Mouse (Mus musculus): ENCODE measurements around the gene Nfkbiz. TPM values are rescaled to one million over a fixed set of nuclear protein-coding genes. Genes with fewer than 3 reads are reported as not detected.
"Not testable (repeated sequence)": the region's sequence is repeated elsewhere in the genome, so short reads cannot be mapped to it uniquely, and the experiment has no call there.

Gene Nfkbiz
- polyA plus RNA-seq, 1 experiment from 2014 or later = 2.2 TPM

DNA sequence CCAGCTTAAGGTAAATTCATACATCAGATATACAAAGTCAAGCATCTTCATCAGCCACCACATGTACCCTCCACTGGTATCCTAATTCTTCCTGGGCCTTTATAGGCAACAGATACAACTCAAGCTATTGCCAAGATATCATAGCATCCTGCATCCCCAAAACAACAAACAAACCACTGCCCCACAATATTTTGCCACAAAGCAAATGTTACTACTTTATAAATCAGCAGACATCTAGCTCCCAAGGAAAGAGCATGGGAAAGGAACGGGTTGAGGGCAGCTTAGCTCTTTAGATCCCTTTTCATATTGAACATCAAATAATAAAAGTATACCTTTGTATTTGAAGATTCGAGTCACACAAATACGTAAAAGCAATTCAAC is 580 bp downstream of the Nfkbiz start:
- H3K4me3 ChIP-seq (ENCODE audit: low read depth, low read length) = peak overlapping the region; percentile 76
- ATAC-seq (ENCODE audit: low read depth) = no peak
- H3K4me1 ChIP-seq (ENCODE audit: control insufficient read depth, low read depth, low read length) = peaks cover 8% of the 10 kb centered on the region
- 6% methylated on average over 3 of the region's 3 CpGs for WGBS (ENCODE audit: insufficient replicate concordance)
- peak overlapping the region; percentile 83 for H3K4me2 ChIP-seq (ENCODE audit: low read depth, low read length)
- H3K27me3 ChIP-seq (ENCODE audit: control insufficient read depth, insufficient read depth, low read depth, low read length) = no peaks in the 10 kb centered on the region
- peak overlapping the region; percentile 84 for H3K9ac ChIP-seq (ENCODE audit: low read depth, low read length)
- H3K9me3 ChIP-seq (replicated peaks; ENCODE audit: control insufficient read depth, low read length) = no peaks in the 10 kb centered on the region
- H3K27ac ChIP-seq (ENCODE audit: low read length) = no peak overlapping the region
- no peaks in the 10 kb centered on the region for H3K36me3 ChIP-seq (ENCODE audit: control insufficient read depth, insufficient read depth)

DNA sequence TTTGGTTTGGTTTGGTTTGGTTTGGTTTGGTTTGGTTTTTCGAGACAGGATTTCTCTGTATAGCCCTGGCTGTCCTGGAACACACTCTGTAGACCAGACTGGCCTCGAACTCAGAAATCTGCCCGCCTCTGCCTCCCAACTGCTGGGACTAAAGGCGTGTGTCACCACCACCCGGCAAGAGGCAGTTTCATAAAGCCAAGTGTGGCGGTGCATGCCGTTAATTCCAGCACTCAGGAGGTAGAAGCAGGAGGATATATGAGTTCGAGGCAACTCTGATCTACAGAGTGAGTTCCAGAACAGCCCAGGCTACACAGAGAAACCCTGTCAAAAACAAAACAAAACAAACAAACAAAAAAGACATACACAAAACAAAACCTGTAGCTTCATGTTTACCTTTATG is 1.0 kb downstream of the Nfkbiz start:
- ATAC-seq (ENCODE audit: low read depth); H3K27ac ChIP-seq (ENCODE audit: low read length); H3K9ac ChIP-seq (ENCODE audit: low read depth, low read length); H3K9me3 ChIP-seq (replicated peaks; ENCODE audit: control insufficient read depth, low read length); H3K36me3 ChIP-seq (ENCODE audit: control insufficient read depth, insufficient read depth); H3K4me2 ChIP-seq (ENCODE audit: low read depth, low read length); H3K4me3 ChIP-seq (ENCODE audit: low read depth, low read length); H3K27me3 ChIP-seq (ENCODE audit: control insufficient read depth, insufficient read depth, low read depth, low read length); H3K4me1 ChIP-seq (ENCODE audit: control insufficient read depth, low read depth, low read length): not testable (repeated sequence)
- WGBS (ENCODE audit: insufficient replicate concordance) = 82% methylated on average over 8 of the region's 8 CpGs

DNA sequence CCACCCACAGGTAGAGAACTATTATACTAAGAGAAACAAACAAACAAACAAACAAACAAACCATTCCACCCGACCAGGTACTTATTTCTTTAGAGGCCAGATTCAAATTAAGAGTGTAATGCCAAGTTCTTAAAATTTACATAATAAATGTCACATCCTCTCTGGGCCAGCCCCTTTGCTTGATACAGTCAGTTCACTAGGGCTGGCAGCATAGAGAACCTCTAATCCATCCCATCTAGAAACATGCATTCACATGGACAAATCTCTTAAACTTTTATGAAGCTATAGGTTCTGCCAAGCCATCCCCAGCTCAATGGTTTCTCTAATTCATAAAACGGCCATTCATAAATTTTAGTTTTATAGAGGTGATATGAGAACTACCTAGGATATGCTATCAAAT is 1.5 kb downstream of the Nfkbiz start:
- WGBS (ENCODE audit: insufficient replicate concordance) = 57% methylated on average over 2 of the region's 2 CpGs
- Histone ChIP-seq H3K36me3 (ENCODE audit: control insufficient read depth, insufficient read depth) (no peaks in the 10 kb centered on the region), H3K4me3 (ENCODE audit: low read depth, low read length) (no peak overlapping the region), H3K27ac (ENCODE audit: low read length) (no peak overlapping the region), H3K9me3 (replicated peaks; ENCODE audit: control insufficient read depth, low read length) (no peaks in the 10 kb centered on the region), H3K9ac (ENCODE audit: low read depth, low read length) (no peak overlapping the region), H3K4me2 (ENCODE audit: low read depth, low read length) (no peak overlapping the region), H3K4me1 (ENCODE audit: control insufficient read depth, low read depth, low read length) (peaks cover 8% of the 10 kb centered on the region), H3K27me3 (ENCODE audit: control insufficient read depth, insufficient read depth, low read depth, low read length) (no peaks in the 10 kb centered on the region)
- no peak for ATAC-seq (ENCODE audit: low read depth)

DNA sequence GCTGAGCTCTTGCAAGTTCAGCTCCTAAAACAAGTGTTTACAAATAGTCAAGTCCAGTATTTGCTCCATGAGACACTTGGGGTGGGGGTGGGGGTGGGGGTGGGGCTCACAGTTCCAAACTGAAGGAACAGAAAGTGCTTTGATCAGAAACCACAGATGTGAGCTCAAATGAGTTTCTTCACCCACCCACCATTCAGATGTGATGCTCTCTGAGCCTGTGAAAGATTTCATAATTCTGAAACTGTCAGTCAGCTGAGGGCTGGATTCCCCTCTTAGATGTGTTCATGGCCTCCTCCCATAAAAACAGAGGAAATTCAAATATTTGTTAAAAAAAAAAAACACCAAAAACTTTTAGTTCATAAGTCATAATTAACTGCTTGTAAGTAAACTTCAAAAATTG is 2.9 kb downstream of the Nfkbiz start:
- H3K27me3 ChIP-seq (ENCODE audit: control insufficient read depth, insufficient read depth, low read depth, low read length) = no peaks in the 10 kb centered on the region
- H3K4me2 ChIP-seq (ENCODE audit: low read depth, low read length) = no peak overlapping the region
- H3K9me3 ChIP-seq (replicated peaks; ENCODE audit: control insufficient read depth, low read length) = no peaks in the 10 kb centered on the region
- H3K4me1 ChIP-seq (ENCODE audit: control insufficient read depth, low read depth, low read length) = peaks cover 8% of the 10 kb centered on the region
- H3K4me3 ChIP-seq (ENCODE audit: low read depth, low read length) = no peak overlapping the region
- no peaks in the 10 kb centered on the region for H3K36me3 ChIP-seq (ENCODE audit: control insufficient read depth, insufficient read depth)
- H3K27ac ChIP-seq (ENCODE audit: low read length) = no peak overlapping the region
- ATAC-seq (ENCODE audit: low read depth) = no peak
- H3K9ac ChIP-seq (ENCODE audit: low read depth, low read length) = no peak overlapping the region

DNA sequence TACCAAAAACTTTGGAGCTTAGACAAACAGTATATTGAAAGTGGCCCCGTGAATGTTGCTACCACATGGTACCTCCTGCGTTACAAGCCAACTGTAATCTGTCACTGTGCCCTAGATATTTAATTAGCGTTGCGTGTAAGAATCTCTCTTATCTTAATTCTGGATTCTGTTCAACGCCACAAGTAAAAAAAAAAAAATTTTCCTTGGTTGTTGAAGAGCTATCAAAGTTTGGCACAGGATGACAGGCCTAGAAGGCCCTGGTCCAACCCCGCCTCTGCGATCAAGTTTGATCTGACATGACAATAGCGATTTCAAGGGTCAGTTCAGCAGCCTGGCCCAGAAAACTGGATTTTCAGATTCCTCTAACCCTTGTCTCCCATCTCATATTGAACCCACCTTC is 6.1 kb downstream of the Nfkbiz start:
- WGBS (ENCODE audit: insufficient replicate concordance) = 70% methylated on average over 8 of the region's 8 CpGs
- no peak for ATAC-seq (ENCODE audit: low read depth)

DNA sequence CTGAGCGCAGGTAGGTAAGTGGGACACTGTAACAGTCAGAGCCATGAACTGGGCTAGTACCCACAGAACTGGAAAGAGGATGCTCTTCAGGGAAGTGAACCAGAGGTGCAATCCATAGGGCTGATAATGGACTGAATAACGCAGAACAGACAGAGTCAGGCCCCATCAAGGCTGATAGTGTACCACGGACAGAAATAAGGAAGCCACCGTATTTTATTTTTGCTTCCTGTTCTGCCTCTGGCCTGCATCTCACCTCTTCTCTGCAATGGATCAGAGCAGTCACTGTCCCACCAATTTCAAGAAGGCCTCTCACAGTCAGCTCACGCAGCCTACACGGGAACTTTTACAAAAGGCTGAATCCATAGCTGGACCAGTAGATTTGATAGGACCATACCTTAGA is 6.7 kb downstream of the Nfkbiz start:
- Histone ChIP-seq H3K27me3 (ENCODE audit: control insufficient read depth, insufficient read depth, low read depth, low read length) (no peaks in the 10 kb centered on the region), H3K36me3 (ENCODE audit: control insufficient read depth, insufficient read depth) (no peaks in the 10 kb centered on the region), H3K4me3 (ENCODE audit: low read depth, low read length) (no peak overlapping the region), H3K4me1 (ENCODE audit: control insufficient read depth, low read depth, low read length) (peaks cover 5% of the 10 kb centered on the region; the same call in 1 of the 2 replicates), H3K9me3 (replicated peaks; ENCODE audit: control insufficient read depth, low read length) (no peaks in the 10 kb centered on the region), H3K9ac (ENCODE audit: low read depth, low read length) (no peak overlapping the region), H3K27ac (ENCODE audit: low read length) (no peak overlapping the region), H3K4me2 (ENCODE audit: low read depth, low read length) (no peak overlapping the region)
- no peak for ATAC-seq (ENCODE audit: low read depth)
- 55% methylated on average over 6 of the region's 6 CpGs for WGBS (ENCODE audit: insufficient replicate concordance)

More for the DNA sequence above, 6.1 kb downstream of the Nfkbiz start:
- no peak overlapping the region for H3K27ac ChIP-seq (ENCODE audit: low read length)
- no peaks in the 10 kb centered on the region for H3K27me3 ChIP-seq (ENCODE audit: control insufficient read depth, insufficient read depth, low read depth, low read length)
- H3K9me3 ChIP-seq (replicated peaks; ENCODE audit: control insufficient read depth, low read length) = no peaks in the 10 kb centered on the region
- no peak overlapping the region for H3K9ac ChIP-seq (ENCODE audit: low read depth, low read length)
- H3K36me3 ChIP-seq (ENCODE audit: control insufficient read depth, insufficient read depth) = no peaks in the 10 kb centered on the region
- peaks cover 5% of the 10 kb centered on the region; the same call in 1 of the 2 replicates for H3K4me1 ChIP-seq (ENCODE audit: control insufficient read depth, low read depth, low read length)
- no peak overlapping the region for H3K4me2 ChIP-seq (ENCODE audit: low read depth, low read length)
- no peak overlapping the region for H3K4me3 ChIP-seq (ENCODE audit: low read depth, low read length)

DNA sequence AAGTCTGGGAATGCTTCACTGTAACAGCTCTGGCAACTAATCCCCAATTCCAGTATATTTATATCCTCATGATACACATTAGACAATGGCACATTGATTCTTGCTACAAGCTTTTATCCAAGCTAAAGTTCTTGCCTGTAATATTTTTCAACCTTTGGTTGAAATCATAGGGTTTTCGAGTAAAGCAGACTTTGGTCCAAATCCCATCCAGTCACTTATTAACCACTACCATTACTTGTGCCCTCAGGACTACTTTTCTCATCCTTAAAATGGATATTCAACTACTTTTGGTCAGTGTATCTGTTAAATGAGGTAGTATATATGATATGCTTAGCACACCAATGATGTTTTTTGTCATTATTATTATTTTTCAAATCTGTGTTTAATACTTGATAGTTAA is 7.2 kb downstream of the Nfkbiz start:
- Histone ChIP-seq H3K4me2 (ENCODE audit: low read depth, low read length) (no peak overlapping the region), H3K9me3 (replicated peaks; ENCODE audit: control insufficient read depth, low read length) (no peaks in the 10 kb centered on the region), H3K4me1 (ENCODE audit: control insufficient read depth, low read depth, low read length) (peaks cover 4% of the 10 kb centered on the region; the same call in 1 of the 2 replicates), H3K9ac (ENCODE audit: low read depth, low read length) (no peak overlapping the region), H3K4me3 (ENCODE audit: low read depth, low read length) (no peak overlapping the region), H3K27ac (ENCODE audit: low read length) (no peak overlapping the region), H3K27me3 (ENCODE audit: control insufficient read depth, insufficient read depth, low read depth, low read length) (no peaks in the 10 kb centered on the region), H3K36me3 (ENCODE audit: control insufficient read depth, insufficient read depth) (no peaks in the 10 kb centered on the region)
- ATAC-seq (ENCODE audit: low read depth) = no peak
- WGBS (ENCODE audit: insufficient replicate concordance) = 46% methylated on average over 1 of the region's 1 CpGs

DNA sequence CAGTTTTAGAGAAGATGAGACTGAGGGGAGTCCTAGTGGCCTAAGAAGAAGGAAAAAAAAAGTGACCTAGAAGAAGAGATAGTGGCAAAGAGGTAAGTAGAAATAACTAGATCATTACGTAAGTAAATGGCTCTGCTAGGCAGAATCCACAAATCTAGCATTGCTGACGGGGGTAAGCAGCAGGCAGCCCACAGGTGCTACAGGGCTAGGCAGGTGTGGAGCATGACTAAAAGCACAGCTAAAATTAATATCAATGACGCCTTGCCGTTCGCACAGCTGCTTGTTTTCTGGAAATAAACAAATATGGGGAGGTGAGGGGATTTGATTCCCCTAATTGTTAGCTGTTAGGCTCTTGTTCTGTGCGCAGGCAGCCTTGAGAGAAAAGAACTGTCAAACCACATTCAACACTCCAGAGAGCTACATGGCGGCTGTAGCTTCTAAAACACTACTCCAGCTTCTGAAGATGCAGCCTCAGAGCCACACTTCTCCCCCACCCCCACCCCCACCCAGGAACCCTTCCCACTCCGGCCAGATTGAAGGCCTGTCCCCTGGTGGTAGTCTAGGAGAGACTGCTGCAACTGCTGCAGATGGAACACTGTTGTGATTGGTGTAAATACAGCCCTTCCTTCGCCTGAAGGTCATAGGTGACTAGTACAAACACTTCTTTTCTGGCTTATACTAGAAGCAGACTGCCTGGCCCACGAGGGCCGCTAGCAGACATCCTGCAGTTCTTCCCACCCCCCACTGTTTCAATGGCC is 15.1 kb downstream of the Nfkbiz start:
- Histone ChIP-seq H3K9ac (ENCODE audit: low read depth, low read length) (no peak overlapping the region), H3K4me3 (ENCODE audit: low read depth, low read length) (no peak overlapping the region), H3K27ac (ENCODE audit: low read length) (peak overlapping the region; percentile 48), H3K4me1 (ENCODE audit: control insufficient read depth, low read depth, low read length) (peaks cover 6% of the 10 kb centered on the region), H3K9me3 (replicated peaks; ENCODE audit: control insufficient read depth, low read length) (no peaks in the 10 kb centered on the region), H3K4me2 (ENCODE audit: low read depth, low read length) (no peak overlapping the region), H3K36me3 (ENCODE audit: control insufficient read depth, insufficient read depth) (no peaks in the 10 kb centered on the region), H3K27me3 (ENCODE audit: control insufficient read depth, insufficient read depth, low read depth, low read length) (peaks cover 17% of the 10 kb centered on the region)
- 70% methylated on average over 11 of the region's 11 CpGs for WGBS (ENCODE audit: insufficient replicate concordance)
- no peak; the same call in 1 of the 2 replicates for ATAC-seq (ENCODE audit: low read depth)

DNA sequence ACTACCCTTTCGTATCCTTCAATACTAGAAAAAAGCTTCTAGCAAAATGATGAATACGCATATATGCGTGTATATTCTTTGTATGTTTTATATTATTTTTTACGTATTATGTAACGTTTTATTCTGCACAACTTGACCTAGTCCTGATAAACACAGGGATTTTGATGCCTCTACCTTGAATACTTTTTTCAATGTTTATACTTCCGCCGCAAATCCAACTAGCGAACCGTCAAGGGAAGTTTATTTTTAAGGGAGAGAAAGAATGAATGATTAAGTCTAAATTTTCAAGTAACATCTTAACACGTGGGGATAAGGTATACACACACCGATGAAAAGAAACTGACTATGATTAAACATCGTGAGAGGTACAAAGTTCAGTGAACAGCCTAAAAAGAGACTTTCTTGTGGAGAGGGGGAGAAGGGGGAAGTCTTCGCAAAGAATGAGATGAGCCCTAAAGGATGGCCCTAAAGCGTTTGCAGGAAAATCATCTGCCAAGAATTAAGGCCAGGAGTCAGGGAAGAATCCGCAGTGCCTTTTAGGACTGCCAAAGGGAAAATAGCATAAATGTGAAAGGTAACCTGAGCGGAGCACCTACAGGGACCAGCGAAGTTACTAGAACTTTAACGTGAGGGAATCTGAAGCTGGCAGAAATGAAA is 15.8 kb downstream of the Nfkbiz start:
- H3K27ac ChIP-seq (ENCODE audit: low read length) = no peak overlapping the region; the same call in 1 of the 2 replicates

More for the DNA sequence above, 15.8 kb downstream of the Nfkbiz start:
- no peak overlapping the region for H3K9ac ChIP-seq (ENCODE audit: low read depth, low read length)
- peaks cover 6% of the 10 kb centered on the region for H3K4me1 ChIP-seq (ENCODE audit: control insufficient read depth, low read depth, low read length)
- 38% methylated on average over 18 of the region's 18 CpGs for WGBS (ENCODE audit: insufficient replicate concordance)
- no peaks in the 10 kb centered on the region for H3K9me3 ChIP-seq (replicated peaks; ENCODE audit: control insufficient read depth, low read length)
- H3K36me3 ChIP-seq (ENCODE audit: control insufficient read depth, insufficient read depth) = peaks cover under 1% of the 10 kb centered on the region; the same call in 1 of the 2 replicates
- H3K27me3 ChIP-seq (ENCODE audit: control insufficient read depth, insufficient read depth, low read depth, low read length) = peaks cover 17% of the 10 kb centered on the region
- ATAC-seq (ENCODE audit: low read depth) = no peak
- H3K4me3 ChIP-seq (ENCODE audit: low read depth, low read length) = peak overlapping the region; percentile 79; the same call in 1 of the 2 replicates
- H3K4me2 ChIP-seq (ENCODE audit: low read depth, low read length) = peak overlapping the region; percentile 84

Data from liver, embryonic 16.5 days (tissue).